Mouse (Mus musculus): ENCODE data around the gene Pan3. TPM values are rescaled to one million over a fixed set of nuclear protein-coding genes. Genes with fewer than 3 reads are reported as not detected.
A peak's percentile ranks its signal among the peaks of the same experiment; 100 is the strongest.

The Pan3 gene
- polyA plus RNA-seq, 1 experiment from 2014 or later, result 29.9 TPM

- 25% methylated on average over 12 of the region's 12 CpGs for WGBS (ENCODE audit: insufficient replicate concordance)
- Histone ChIP-seq H3K9ac (replicated peaks) (no peak overlapping the region), H3K4me1 (ENCODE audit: insufficient read depth) (no peaks in the 10 kb centered on the region), H3K36me3 (replicated peaks; ENCODE audit: insufficient read depth, low read length) (no peaks in the 10 kb centered on the region), H3K27ac (ENCODE audit: low read depth) (peak overlapping the region; percentile 39; the same call in 1 of the 2 replicates), H3K27me3 (ENCODE audit: insufficient read depth, low read length) (no peaks in the 10 kb centered on the region), H3K4me2 (ENCODE audit: low read depth, low read length) (no peak overlapping the region), H3K4me3 (ENCODE audit: low read depth, low read length) (no peak overlapping the region), H3K9me3 (ENCODE audit: low read length) (no peaks in the 10 kb centered on the region)
- TF ChIP-seq EP300 (IDR thresholded peaks at IDR 0.05; ENCODE audit: low read depth) (no peak), CTCF (IDR thresholded peaks at IDR 0.05; ENCODE audit: low read depth) (no peak)
- DNase-seq (peak; percentile 39), ATAC-seq (peak; percentile 60; the same call in 1 of the 2 replicates)
Observed at GRCm38 (mm10) chr5:147589814-147590213, 159.9 kb downstream of the Pan3 start.

- Histone ChIP-seq H3K4me2 (ENCODE audit: low read depth, low read length) (no peak overlapping the region), H3K27me3 (ENCODE audit: insufficient read depth, low read length) (no peaks in the 10 kb centered on the region), H3K4me3 (ENCODE audit: low read depth, low read length) (no peak overlapping the region), H3K4me1 (ENCODE audit: insufficient read depth) (no peaks in the 10 kb centered on the region), H3K36me3 (replicated peaks; ENCODE audit: insufficient read depth, low read length) (no peaks in the 10 kb centered on the region), H3K9me3 (ENCODE audit: low read length) (no peaks in the 10 kb centered on the region), H3K27ac (ENCODE audit: low read depth) (no peak overlapping the region), H3K9ac (replicated peaks) (no peak overlapping the region)
- no peak for TF ChIP-seq EP300 (IDR thresholded peaks at IDR 0.05; ENCODE audit: low read depth)
- no peak for TF ChIP-seq CTCF (IDR thresholded peaks at IDR 0.05; ENCODE audit: low read depth)
- no peak for ATAC-seq
- 80% methylated on average over 16 of the region's 16 CpGs for WGBS (ENCODE audit: insufficient replicate concordance)
- no peak for DNase-seq
Observed at GRCm38 (mm10) chr5:147597825-147598224, 167.9 kb downstream of the Pan3 start.

Other genes with a start within 250 kb of the Pan3 start
- gene Gsx1, start 241.5 kb upstream of the Pan3 start, polyA plus RNA-seq (2015; fragmentation: Nextera tagmentation; extraction: Ambion mirVana), result not detected in 2 replicates
- not detected in 2 replicates for gene Pdx1, start 160.2 kb upstream of the Pan3 start, polyA plus RNA-seq (2015; fragmentation: Nextera tagmentation; extraction: Ambion mirVana)
- gene Cdx2, start 122.9 kb upstream of the Pan3 start, polyA plus RNA-seq (2015; fragmentation: Nextera tagmentation; extraction: Ambion mirVana), result not detected in 2 replicates
- gene Urad, start 107.7 kb upstream of the Pan3 start, polyA plus RNA-seq (2015; fragmentation: Nextera tagmentation; extraction: Ambion mirVana), result 35.9 and 38.6 TPM in 2 replicates
- gene Flt3, start 29.7 kb upstream of the Pan3 start, polyA plus RNA-seq (2015; fragmentation: Nextera tagmentation; extraction: Ambion mirVana), result 1.3 and 1.5 TPM in 2 replicates